Mouse (Mus musculus) hindbrain, embryonic 10.5 days (tissue): Measurements from ENCODE around the gene Cep89. TPM values are rescaled to one million over a fixed set of nuclear protein-coding genes. Genes with fewer than 3 reads are reported as not detected.

Source experiments
- DNase-seq: peaks from one replicate; pipeline ENCODE4 v3.0.0-alpha.2; 2017; ENCODE audit warnings: low spot score
- H3K27ac ChIP-seq: fragments of 300-500 bp; sonication (generic); 2 replicates; pipeline ENCODE4 v1.5.1; 2016; ENCODE audit warnings: mild to moderate bottlenecking, moderate library complexity
- H3K27me3 ChIP-seq: fragments of 300-500 bp; sonication (generic); 2 replicates; pipeline ENCODE4 v1.6.1; 2016; ENCODE audit warnings: mild to moderate bottlenecking; ENCODE audit not compliant: poor library complexity, insufficient read depth, severe bottlenecking
- H3K36me3 ChIP-seq: fragments of 300-500 bp; sonication (generic); 2 replicates; pipeline ENCODE4 v1.6.1; 2016; ENCODE audit warnings: mild to moderate bottlenecking, moderate library complexity
- H3K4me1 ChIP-seq: fragments of 300-500 bp; sonication (generic); replicated peaks from 2 replicates; pipeline ENCODE4 v1.6.1; 2016; ENCODE audit warnings: mild to moderate bottlenecking
- H3K4me3 ChIP-seq: fragments of 300-500 bp; sonication (generic); 2 replicates; pipeline ENCODE4 v1.5.1; 2016; ENCODE audit warnings: mild to moderate bottlenecking, moderate library complexity
- H3K9me3 ChIP-seq: fragments of 300-500 bp; sonication (generic); 2 replicates; pipeline ENCODE4 v1.6.1; 2016; ENCODE audit warnings: mild to moderate bottlenecking, moderate library complexity
- WGBS: fragments of 180-500 bp; shearing (Covaris S2); methylation state at CpG from one replicate; pipeline ENCODE4 v1.1.7; 2016; 5-methylcytosine and 5-hydroxymethylcytosine counted together
- polyA plus RNA-seq: library from polyadenylated mRNA; unstranded; fragments of >200 nt; fragmentation: Nextera tagmentation; extraction: Ambion mirVana; gene quantifications from 2 replicates; pipeline ENCODE4 v1.2.1, GENCODE M21; 2016

The Cep89 gene
- polyA plus RNA-seq, 1 experiment from 2014 or later, result 58.6 TPM

DNA sequence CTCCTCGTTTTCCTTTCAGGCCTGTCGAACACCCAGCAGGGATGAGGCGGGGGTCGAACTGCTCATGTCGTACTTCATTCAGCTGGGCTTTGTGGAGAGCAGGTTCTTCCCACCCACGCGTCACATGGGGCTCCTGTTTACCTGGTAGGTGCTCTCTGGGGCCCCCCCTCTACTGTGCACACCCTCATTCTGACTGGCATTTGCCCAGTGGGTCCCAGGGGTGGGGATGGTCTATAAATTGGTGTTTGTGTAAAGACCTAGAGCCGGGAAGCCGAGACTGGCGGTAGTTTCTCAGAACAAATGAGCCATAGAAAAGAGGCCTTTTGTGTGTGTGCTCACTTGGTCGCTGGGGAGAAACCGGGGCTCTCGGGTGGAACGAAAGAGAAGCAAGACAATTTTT lies 25.7 kb upstream of the Cep89 start:
- peaks cover 5% of the 10 kb centered on the region; the same call in 1 of the 2 replicates for H3K9me3 ChIP-seq
- 27% methylated on average over 14 of the region's 14 CpGs for WGBS
- peak; percentile 37 for DNase-seq
- peaks cover 8% of the 10 kb centered on the region; the same call in 1 of the 2 replicates for H3K36me3 ChIP-seq
- peak overlapping the region; percentile 23 for H3K4me3 ChIP-seq
- no peaks in the 10 kb centered on the region for H3K27me3 ChIP-seq
- peak overlapping the region; percentile 84 for H3K27ac ChIP-seq
- H3K4me1 ChIP-seq, result peaks cover 26% of the 10 kb centered on the region

DNA sequence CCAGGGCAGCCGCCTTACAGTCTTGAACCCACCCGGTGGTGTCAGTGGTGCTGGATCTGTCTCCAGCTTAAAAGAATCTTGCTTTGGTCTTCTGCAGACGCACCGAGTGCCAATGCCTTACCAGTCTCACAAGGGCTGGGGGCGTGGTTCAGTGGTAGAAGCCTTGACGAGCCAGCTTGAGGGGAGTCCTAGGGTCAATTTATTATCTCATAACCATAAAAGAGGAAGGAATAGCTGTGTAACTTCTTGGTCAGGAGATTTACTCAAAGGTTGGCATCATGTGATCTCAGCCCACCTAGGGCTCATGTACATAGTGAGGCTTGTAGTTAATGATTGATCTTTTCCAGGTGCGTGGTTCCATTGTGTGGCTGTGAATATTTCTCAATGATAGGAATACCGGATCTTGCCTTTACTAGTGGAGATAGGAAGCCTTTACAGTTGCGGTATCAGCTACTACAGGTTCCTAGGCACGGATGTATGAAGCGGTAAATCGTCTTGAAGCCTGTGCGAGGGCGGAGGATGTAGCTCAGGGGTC lies 24.3 kb upstream of the Cep89 start:
- Histone ChIP-seq H3K27ac (peak overlapping the region; percentile 24; the same call in 1 of the 2 replicates), H3K36me3 (0 out of 2 replicates have a peak, but pooled peaks cover 3% of the 10 kb centered on the region), H3K27me3 (no peaks in the 10 kb centered on the region), H3K4me3 (no peak overlapping the region), H3K4me1 (peaks cover 26% of the 10 kb centered on the region), H3K9me3 (peaks cover 3% of the 10 kb centered on the region; the same call in 1 of the 2 replicates)
- DNase-seq, result no peak
- 93% methylated on average over 14 of the region's 14 CpGs for WGBS

DNA sequence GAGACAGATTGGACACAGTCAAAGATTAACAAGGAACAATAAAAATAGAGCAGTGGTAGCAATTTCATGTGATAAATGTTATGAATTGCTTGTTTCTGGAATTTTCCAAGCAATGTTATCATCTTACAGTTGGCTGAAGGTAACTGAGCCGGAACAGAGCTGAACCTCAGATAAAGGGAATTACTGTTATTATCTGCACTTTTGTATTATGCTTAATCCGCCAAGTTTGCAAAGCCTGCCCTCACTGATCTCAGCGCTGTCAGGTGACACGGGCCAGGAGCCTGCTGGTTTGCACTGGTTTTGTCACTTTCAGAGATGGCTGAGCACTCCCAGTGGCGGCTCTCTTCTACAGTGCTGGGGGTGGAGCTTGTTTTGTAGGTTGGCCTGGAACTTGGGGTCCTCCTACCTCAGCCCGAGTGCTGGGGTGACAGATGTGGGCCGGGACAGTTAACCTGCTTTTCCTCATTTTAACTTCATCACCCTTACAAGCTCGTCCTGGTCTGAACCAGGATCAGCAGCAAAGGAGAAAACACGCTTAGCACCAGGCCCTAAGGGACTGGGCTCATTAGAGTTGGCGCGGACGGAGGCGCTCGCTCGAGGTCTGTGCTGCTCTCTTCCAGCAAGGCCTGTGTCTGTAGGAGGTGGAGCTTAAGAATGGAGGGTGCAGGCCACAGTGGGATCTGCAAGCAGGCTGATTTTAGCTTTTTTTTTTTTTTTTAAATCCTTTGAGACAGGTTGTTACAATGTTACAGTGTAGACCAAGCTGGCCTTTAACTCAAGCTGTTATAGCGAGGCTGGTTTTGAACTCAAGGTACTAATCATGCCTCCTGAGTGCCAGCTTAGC lies 23.5 kb upstream of the Cep89 start:
- Histone ChIP-seq H3K9me3 (peaks cover 3% of the 10 kb centered on the region; the same call in 1 of the 2 replicates), H3K36me3 (0 out of 2 replicates have a peak, but pooled peaks cover 3% of the 10 kb centered on the region), H3K4me3 (no peak overlapping the region), H3K27me3 (no peaks in the 10 kb centered on the region), H3K27ac (no peak overlapping the region), H3K4me1 (peaks cover 26% of the 10 kb centered on the region)
- 77% methylated on average over 16 of the region's 16 CpGs for WGBS
- DNase-seq, result no peak

DNA sequence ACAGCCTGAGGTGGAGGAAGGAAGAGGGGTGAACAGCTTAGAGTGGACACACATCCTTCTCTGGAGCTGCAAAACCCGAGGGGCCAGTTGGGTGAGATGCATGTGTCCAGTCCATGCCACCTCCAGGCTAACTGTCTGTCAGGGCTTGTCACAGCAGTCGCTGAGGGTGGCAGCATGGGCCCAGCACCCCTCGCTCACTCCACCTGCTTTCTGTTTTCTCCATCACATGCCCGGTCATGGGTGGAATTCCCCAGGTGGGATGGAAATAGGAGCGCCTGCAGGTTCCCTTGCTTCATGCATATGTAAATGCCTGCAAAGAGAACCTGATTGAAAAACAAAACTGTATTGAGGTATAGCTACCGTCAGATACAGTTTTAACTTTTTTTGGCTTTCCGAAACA lies 22.6 kb upstream of the Cep89 start:
- WGBS, result 87% methylated on average over 7 of the region's 7 CpGs
- Histone ChIP-seq H3K27ac (no peak overlapping the region), H3K4me3 (no peak overlapping the region), H3K27me3 (no peaks in the 10 kb centered on the region), H3K9me3 (no peaks in the 10 kb centered on the region), H3K4me1 (peaks cover 27% of the 10 kb centered on the region), H3K36me3 (no peaks in the 10 kb centered on the region)
- no peak for DNase-seq

DNA sequence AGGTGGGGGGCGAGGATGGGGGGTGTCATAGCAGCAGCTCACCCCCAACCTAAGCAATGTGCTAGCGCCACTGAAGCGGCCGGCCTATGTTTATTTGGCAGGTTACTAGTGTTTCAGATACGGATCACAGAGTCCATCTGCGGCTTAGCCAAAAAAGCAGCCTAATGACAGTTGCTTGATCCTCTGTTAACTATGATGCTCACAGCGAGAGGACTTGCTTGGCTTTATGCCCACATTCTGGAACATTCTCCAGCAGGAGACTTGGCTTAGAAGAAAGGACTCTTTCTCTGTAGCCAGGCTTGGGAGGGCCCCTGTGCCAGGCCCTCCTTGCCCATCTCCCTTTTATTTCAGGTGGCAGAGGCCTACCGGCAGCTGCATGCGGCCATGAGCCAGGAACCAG lies 20.2 kb upstream of the Cep89 start:
- H3K27me3 ChIP-seq, result no peaks in the 10 kb centered on the region
- WGBS, result 96% methylated on average over 9 of the region's 9 CpGs
- DNase-seq, result no peak
- no peak overlapping the region for H3K27ac ChIP-seq
- no peak overlapping the region for H3K4me3 ChIP-seq
- no peaks in the 10 kb centered on the region for H3K9me3 ChIP-seq
- peaks cover 20% of the 10 kb centered on the region for H3K4me1 ChIP-seq
- H3K36me3 ChIP-seq, result no peaks in the 10 kb centered on the region

DNA sequence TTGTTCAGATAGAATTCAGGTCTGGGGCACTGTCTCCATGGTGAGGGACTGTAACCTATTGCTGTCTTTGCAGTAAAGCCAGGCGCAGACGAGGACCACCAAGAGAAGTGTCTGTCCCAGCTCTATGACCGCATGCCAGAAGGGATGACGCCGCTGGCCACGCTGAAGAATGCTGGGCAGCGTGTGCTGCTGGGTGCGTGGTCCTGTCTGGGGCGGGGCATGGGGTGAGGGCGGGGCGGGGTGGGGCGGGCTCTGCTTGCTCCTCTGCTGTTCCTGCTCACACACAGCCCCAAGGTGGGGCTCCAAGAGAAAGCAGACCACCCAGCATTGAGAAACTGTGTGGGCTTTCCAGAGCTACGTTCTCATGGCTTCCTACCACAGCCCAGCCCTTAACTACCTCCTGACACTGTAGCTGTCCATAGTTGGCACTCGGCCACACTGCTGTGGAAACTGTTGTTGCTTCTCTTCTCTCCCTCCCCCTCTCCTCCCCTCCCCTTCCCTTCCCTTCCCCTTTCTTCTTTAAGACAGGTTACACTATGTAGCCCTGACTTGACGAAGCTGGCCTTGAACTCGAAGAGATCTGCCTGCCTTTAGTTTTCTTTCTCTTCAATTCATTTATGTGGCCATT lies 17.2 kb upstream of the Cep89 start:
- Histone ChIP-seq H3K27ac (no peak overlapping the region), H3K27me3 (no peaks in the 10 kb centered on the region), H3K36me3 (no peaks in the 10 kb centered on the region), H3K4me3 (no peak overlapping the region), H3K4me1 (peaks cover 14% of the 10 kb centered on the region), H3K9me3 (no peaks in the 10 kb centered on the region)
- no peak for DNase-seq
- 68% methylated on average over 16 of the region's 16 CpGs for WGBS

DNA sequence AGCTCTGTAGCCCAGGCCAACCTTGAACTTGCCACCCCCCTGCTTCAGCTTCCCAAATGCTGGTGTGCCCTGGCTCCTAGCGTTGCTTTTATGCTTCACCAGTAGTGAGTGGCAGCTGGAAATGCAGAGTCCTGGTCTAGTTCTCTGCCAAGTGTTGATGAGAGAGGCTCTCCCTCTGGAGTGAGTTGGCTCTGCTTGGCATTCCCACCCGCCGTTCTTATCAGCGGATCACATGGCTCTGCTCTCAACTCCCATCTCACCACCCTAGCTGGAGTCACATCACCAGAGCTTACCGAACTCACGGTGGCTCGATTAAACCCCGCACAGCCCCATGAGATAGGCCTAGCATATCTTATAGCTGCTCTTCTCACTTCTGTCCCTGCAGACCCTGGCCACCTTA lies 16.5 kb upstream of the Cep89 start:
- no peak overlapping the region for H3K4me3 ChIP-seq
- WGBS, result 92% methylated on average over 8 of the region's 8 CpGs
- no peak for DNase-seq

DNA sequence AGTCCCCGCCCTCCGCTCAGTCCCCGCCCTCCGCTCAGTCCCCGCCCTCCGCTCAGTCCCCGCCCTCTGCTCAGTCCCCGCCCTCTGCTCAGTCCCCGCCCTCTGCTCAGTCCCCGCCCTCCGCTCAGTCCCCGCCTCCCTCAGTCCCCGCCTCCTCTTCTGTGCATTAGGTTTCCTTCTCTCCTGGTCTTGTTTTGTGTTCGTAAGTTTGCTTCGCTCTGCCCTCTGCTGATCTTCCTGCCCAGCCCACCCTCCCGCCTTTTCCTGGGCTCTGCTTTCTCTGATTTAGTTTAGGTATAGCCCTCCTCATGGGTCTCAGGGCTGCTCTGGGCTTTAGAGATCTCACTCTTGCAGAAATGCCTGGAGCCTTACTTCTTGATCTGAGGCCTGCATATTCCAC lies 15.0 kb upstream of the Cep89 start:
- Histone ChIP-seq H3K27ac (no peak overlapping the region), H3K4me3 (no peak overlapping the region), H3K27me3 (no peaks in the 10 kb centered on the region), H3K36me3 (no peaks in the 10 kb centered on the region), H3K9me3 (no peaks in the 10 kb centered on the region), H3K4me1 (peaks cover 6% of the 10 kb centered on the region)
- DNase-seq, result no peak
- WGBS, result 40% methylated on average over 16 of the region's 16 CpGs

More for the DNA sequence above, 16.5 kb upstream of the Cep89 start:
- H3K27ac ChIP-seq, result no peak overlapping the region
- no peaks in the 10 kb centered on the region for H3K9me3 ChIP-seq
- no peaks in the 10 kb centered on the region for H3K27me3 ChIP-seq
- H3K4me1 ChIP-seq, result peaks cover 9% of the 10 kb centered on the region
- no peaks in the 10 kb centered on the region for H3K36me3 ChIP-seq

DNA sequence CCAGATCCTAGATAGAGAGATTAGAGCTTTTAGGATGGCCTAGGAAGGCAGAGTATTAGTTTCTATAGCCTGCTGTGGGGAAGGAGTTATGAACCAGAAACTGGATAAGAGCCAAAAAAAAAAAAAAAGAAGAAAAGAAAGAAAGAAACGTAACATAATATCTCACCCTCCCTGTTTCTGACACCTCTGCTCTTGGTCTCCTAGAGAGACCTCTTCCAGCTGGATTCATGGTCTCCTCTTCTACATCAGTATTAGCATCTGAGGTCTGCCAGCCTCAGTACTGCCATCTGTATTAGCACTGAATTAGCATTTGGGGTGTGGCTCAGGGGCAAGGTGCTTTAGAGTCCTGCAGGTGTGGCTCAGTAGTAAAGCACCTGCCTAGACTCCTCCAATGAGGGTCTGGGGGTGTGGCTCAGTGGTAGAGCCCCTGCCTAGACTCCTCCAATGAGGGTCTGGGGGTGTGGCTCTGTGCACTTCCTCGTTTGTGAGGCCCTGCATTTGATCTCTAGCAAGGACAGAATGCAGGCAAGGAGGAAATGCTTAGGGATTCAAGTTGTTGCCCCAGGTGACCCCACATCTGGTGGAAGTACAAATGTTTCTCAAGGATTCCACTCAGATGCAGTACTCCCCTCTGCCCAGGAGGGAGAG lies 14.0 kb upstream of the Cep89 start:
- DNase-seq, result no peak
- H3K9me3 ChIP-seq, result no peaks in the 10 kb centered on the region
- H3K4me3 ChIP-seq, result no peak overlapping the region
- H3K4me1 ChIP-seq, result peaks cover 6% of the 10 kb centered on the region
- no peaks in the 10 kb centered on the region for H3K36me3 ChIP-seq
- H3K27ac ChIP-seq, result no peak overlapping the region
- H3K27me3 ChIP-seq, result no peaks in the 10 kb centered on the region
- 69% methylated on average over 2 of the region's 2 CpGs for WGBS

DNA sequence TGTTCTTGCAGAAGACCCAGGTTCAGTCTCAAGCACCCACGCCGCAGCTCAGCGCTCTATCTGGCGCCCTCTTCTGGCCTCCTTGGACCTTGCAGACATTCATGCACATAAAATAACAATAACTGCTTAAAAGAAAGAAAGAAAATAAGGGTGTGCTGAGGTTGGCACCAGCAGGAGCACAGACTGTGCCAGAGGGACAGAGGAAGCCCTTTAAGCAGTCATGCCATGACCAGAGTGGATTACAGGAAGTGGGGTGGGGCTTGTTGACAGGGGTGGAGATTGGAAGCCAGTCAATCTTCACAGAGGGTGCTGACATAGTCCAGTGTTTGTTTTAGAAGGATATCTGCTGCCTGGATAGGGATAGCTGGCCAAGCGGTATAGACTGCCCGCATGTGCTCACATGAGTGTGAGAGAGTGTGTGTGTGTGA lies 10.3 kb upstream of the Cep89 start:
- Histone ChIP-seq H3K36me3 (peaks cover 4% of the 10 kb centered on the region), H3K27ac (no peak overlapping the region), H3K9me3 (no peaks in the 10 kb centered on the region), H3K4me1 (peaks cover 8% of the 10 kb centered on the region), H3K27me3 (no peaks in the 10 kb centered on the region), H3K4me3 (no peak overlapping the region)
- DNase-seq, result no peak
- WGBS, result 60% methylated on average over 6 of the region's 6 CpGs

DNA sequence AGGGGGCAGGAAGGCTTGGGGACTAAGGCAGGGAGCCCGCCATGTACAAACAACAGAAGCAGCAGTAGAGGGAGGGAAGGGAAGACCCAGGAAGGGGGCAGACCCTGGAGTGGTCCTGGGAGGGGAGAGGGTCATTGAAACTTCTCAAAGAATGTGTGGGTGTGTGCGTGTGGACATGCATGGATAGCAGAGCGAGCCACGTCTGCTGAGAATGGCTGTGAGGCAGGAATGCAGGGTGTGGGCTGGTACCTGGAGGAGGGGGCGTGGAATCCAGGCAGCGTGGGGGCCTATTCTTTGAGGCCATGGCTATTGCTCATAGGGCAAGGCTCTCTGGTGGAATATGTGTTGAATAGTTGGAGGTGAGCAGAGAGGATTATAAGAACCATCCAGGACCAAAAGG lies 8.1 kb upstream of the Cep89 start:
- 63% methylated on average over 6 of the region's 6 CpGs for WGBS
- no peak for DNase-seq
- Histone ChIP-seq H3K9me3 (no peaks in the 10 kb centered on the region), H3K4me3 (no peak overlapping the region), H3K36me3 (peaks cover 24% of the 10 kb centered on the region), H3K4me1 (peaks cover 8% of the 10 kb centered on the region), H3K27ac (no peak overlapping the region), H3K27me3 (no peaks in the 10 kb centered on the region)

DNA sequence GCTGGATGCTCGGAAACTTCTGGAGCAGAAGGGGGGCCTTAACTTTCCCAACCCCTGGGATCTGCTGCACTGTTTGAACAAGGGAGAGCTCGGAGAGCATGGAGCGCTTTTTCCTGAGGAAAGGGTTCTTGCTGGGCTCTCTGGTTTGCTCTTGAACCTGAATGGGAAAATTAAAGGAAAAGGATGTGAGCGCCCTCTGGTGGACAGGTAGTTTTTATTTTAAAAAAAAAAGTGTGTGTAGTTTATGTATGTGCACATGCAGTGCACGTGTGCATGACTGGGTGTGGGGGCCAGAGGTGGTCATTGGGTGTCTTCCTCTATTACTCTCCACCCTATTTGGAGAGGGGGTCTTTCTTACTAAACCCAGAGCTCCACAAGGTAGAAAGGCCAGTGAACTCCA lies 3.9 kb upstream of the Cep89 start:
- no peaks in the 10 kb centered on the region for H3K27me3 ChIP-seq
- no peaks in the 10 kb centered on the region for H3K9me3 ChIP-seq
- H3K4me3 ChIP-seq, result no peak overlapping the region
- no peak overlapping the region for H3K27ac ChIP-seq
- H3K36me3 ChIP-seq, result peaks cover 40% of the 10 kb centered on the region
- H3K4me1 ChIP-seq, result peaks cover 26% of the 10 kb centered on the region
- no peak for DNase-seq
- 59% methylated on average over 5 of the region's 5 CpGs for WGBS
